Mouse (Mus musculus): ENCODE results near the gene Asb11. TPM values are rescaled to one million over a fixed set of nuclear protein-coding genes. Genes with fewer than 3 reads are reported as not detected.

Gene Asb11
- polyA plus RNA-seq (2015; fragmentation: Illumina TruSeq; extraction: RNeasy Lipid Tissue Mini Kit (QIAGEN cat#74804); ENCODE audit: low read depth, low replicate concordance): 6.9 TPM

GRCm38 (mm10) chrX:164436709-164437108 lies at the start of gene Asb11:
Gene Asb11 (plus strand): TSS chrX:164436994.

GRCm38 (mm10) chrX:164419471-164419939 lies 17.3 kb upstream of the Asb11 start, which contains the start of gene Piga:
Gene Piga (plus strand): TSS chrX:164419787.

GRCm38 (mm10) chrX:164505709-164506498 lies 69.1 kb downstream of the Asb11 start, which contains the start of gene Asb9:
Gene Asb9 (plus strand): TSS chrX:164506327.

Other genes starting within 250 kb of the Asb11 start
- gene Bmx, start 178.8 kb upstream of the Asb11 start, polyA plus RNA-seq (2015; fragmentation: Illumina TruSeq; extraction: RNeasy Lipid Tissue Mini Kit (QIAGEN cat#74804); ENCODE audit: low read depth, low replicate concordance): 1.5 TPM
- gene Pir, start 167.6 kb upstream of the Asb11 start, polyA plus RNA-seq (2015; fragmentation: Illumina TruSeq; extraction: RNeasy Lipid Tissue Mini Kit (QIAGEN cat#74804); ENCODE audit: low read depth, low replicate concordance): 7.8 TPM
- 1.4 TPM for gene Vegfd, start 63.6 kb upstream of the Asb11 start, polyA plus RNA-seq (2015; fragmentation: Illumina TruSeq; extraction: RNeasy Lipid Tissue Mini Kit (QIAGEN cat#74804); ENCODE audit: low read depth, low replicate concordance)
- 8.0 TPM for gene Piga, start 17.2 kb upstream of the Asb11 start, polyA plus RNA-seq (2015; fragmentation: Illumina TruSeq; extraction: RNeasy Lipid Tissue Mini Kit (QIAGEN cat#74804); ENCODE audit: low read depth, low replicate concordance)
- not detected for gene Asb9, start 69.3 kb downstream of the Asb11 start, polyA plus RNA-seq (2015; fragmentation: Illumina TruSeq; extraction: RNeasy Lipid Tissue Mini Kit (QIAGEN cat#74804); ENCODE audit: low read depth, low replicate concordance)

Measured in brain, adult 10 weeks (tissue).